12 mouse cellular contexts compared by ENCODE assay signal in genomic region chr12:111246808-111247464, GRCm38 (mm10). TPM values are rescaled to one million over a fixed set of nuclear protein-coding genes. Genes with fewer than 3 reads are reported as not detected.
"Had no signal": no experiment of that assay in that cellular context is flagged by ENCODE, and none has a peak within 500 bp of the region (broad histone marks: within the 10 kb centered on the region; RNA-seq: fewer than 3 reads in every experiment).

No protein-coding gene starts in this region.

- H3K27me3 ChIP-seq: limb, embryonic 13.5 days had no signal

- ATAC-seq: hindbrain, embryonic 16.5 days; inflammation-experienced regulatory T-cells, adult 6 months; midbrain, embryonic 16.5 days had no signal

- H3K4me2 ChIP-seq: limb, embryonic 13.5 days had no signal

- H3K4me1 ChIP-seq: midbrain, embryonic 10.5 days had no signal

- DNase-seq: kidney, adult 11 months; kidney, adult 9 months; kidney, postnatal 36 days; left cerebral cortex, postnatal 4 days; lung, adult 18-20 months; right cerebral cortex, postnatal 25 days had no signal

- H3K9ac ChIP-seq: limb, embryonic 13.5 days had no signal

- H3K4me3 ChIP-seq: limb, embryonic 13.5 days; midbrain, embryonic 10.5 days had no signal

- H3K9me3 ChIP-seq: limb, embryonic 13.5 days; midbrain, embryonic 10.5 days had no signal

- H3K27ac ChIP-seq: kidney, postnatal 0 days; limb, embryonic 13.5 days; midbrain, embryonic 10.5 days had no signal

RNA-seq across cellular contexts. Expression of gene Amn, which starts 24.0 kb away (rescaled TPM):
- polyA plus RNA-seq: inflammation-experienced regulatory T-cells, adult 6 months had no signal
